Mouse (Mus musculus) cerebellum, postnatal 25 days (tissue): ENCODE measurements around the gene Aasdh.

Experiments used
- DNase-seq, 2 experiments: peaks; one replicate each; pipeline ENCODE4 v3.0.0; 2021; ENCODE audit warnings: mixed read lengths in 2 of 2

The Aasdh gene

GRCm38 (mm10) chr5:76839786-76840185, 65.5 kb downstream of the Aasdh start:
- no peak for DNase-seq

GRCm38 (mm10) chr5:76837018-76837417, 68.3 kb downstream of the Aasdh start:
- DNase-seq: no peak

GRCm38 (mm10) chr5:76832529-76833210, 72.6 kb downstream of the Aasdh start:
- no peak for DNase-seq

GRCm38 (mm10) chr5:76828527-76829240, 76.6 kb downstream of the Aasdh start:
- no peak for DNase-seq
